Mouse (Mus musculus): Measurements from ENCODE around the gene Chrne. TPM values are rescaled to one million over a fixed set of nuclear protein-coding genes. Genes with fewer than 3 reads are reported as not detected.

Gene Chrne
- polyA plus RNA-seq, 1 experiment = 0.91 TPM

- no peak overlapping the region for H3K4me3 ChIP-seq (replicated peaks; ENCODE audit: extremely low read depth, low read depth, low read length)
- WGBS = 63% methylated on average over 6 of the region's 6 CpGs
- peaks cover 19% of the 10 kb centered on the region for H3K4me1 ChIP-seq (ENCODE audit: control insufficient read depth, insufficient read depth, low read length)
- no peak for DNase-seq
- TF ChIP-seq POLR2A (IDR thresholded peaks at IDR 0.05; ENCODE audit: borderline replicate concordance, extremely low read depth, low read depth, low read length) = no peak
- no peak for TF ChIP-seq CTCF (IDR thresholded peaks at IDR 0.05; ENCODE audit: insufficient read depth, low read length)
Observed at GRCm38 (mm10) chr11:70597301-70597700, 21.7 kb downstream of the Chrne start.

- DNase-seq = no peak
- Histone ChIP-seq H3K4me3 (replicated peaks; ENCODE audit: extremely low read depth, low read depth, low read length) (no peak overlapping the region), H3K4me1 (ENCODE audit: control insufficient read depth, insufficient read depth, low read length) (peaks cover 19% of the 10 kb centered on the region)
- TF ChIP-seq POLR2A (IDR thresholded peaks at IDR 0.05; ENCODE audit: borderline replicate concordance, extremely low read depth, low read depth, low read length) = no peak
- TF ChIP-seq CTCF (IDR thresholded peaks at IDR 0.05; ENCODE audit: insufficient read depth, low read length) = no peak
- WGBS = 51% methylated on average over 4 of the region's 4 CpGs
Observed at GRCm38 (mm10) chr11:70596094-70596493, 22.9 kb downstream of the Chrne start.

GRCm38 (mm10) chr11:70595638-70596037 lies 23.4 kb downstream of the Chrne start:
- no peak overlapping the region for H3K4me3 ChIP-seq (replicated peaks; ENCODE audit: extremely low read depth, low read depth, low read length)
- TF ChIP-seq POLR2A (IDR thresholded peaks at IDR 0.05; ENCODE audit: borderline replicate concordance, extremely low read depth, low read depth, low read length) (no peak), CTCF (IDR thresholded peaks at IDR 0.05; ENCODE audit: insufficient read depth, low read length) (no peak)
- DNase-seq = no peak
- WGBS = 14% methylated on average over 2 of the region's 2 CpGs
- peaks cover 19% of the 10 kb centered on the region for H3K4me1 ChIP-seq (ENCODE audit: control insufficient read depth, insufficient read depth, low read length)

- Histone ChIP-seq H3K4me3 (replicated peaks; ENCODE audit: extremely low read depth, low read depth, low read length) (no peak overlapping the region), H3K4me1 (ENCODE audit: control insufficient read depth, insufficient read depth, low read length) (peaks cover 19% of the 10 kb centered on the region)
- DNase-seq = no peak
- 57% methylated on average over 15 of the region's 15 CpGs for WGBS
- TF ChIP-seq POLR2A (IDR thresholded peaks at IDR 0.05; ENCODE audit: borderline replicate concordance, extremely low read depth, low read depth, low read length) (no peak), CTCF (IDR thresholded peaks at IDR 0.05; ENCODE audit: insufficient read depth, low read length) (no peak)
Observed at GRCm38 (mm10) chr11:70594253-70594989, 24.6 kb downstream of the Chrne start.

DNA sequence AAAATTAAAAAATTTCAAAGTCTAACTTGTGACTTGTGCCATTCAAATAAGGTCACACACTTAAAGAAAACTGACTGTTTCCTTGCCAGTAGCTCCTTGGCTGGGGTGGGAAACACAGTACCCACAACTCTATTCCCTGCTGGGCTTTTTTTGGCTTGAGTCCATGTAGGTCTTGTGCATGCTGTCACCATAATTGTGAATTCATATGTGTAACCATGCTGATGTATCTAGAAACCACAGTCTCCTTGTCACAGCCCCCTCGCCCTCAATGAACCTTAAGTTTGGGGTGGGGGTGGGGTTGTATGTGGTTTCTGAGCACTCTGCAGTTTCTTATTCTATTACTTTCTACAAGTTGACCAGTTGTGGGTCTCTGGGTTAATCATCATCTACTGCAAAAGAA lies 27.3 kb downstream of the Chrne start:
- H3K4me3 ChIP-seq (replicated peaks; ENCODE audit: extremely low read depth, low read depth, low read length) = no peak overlapping the region
- 87% methylated on average over 1 of the region's 1 CpGs for WGBS
- H3K4me1 ChIP-seq (ENCODE audit: control insufficient read depth, insufficient read depth, low read length) = peaks cover 25% of the 10 kb centered on the region
- no peak for TF ChIP-seq CTCF (IDR thresholded peaks at IDR 0.05; ENCODE audit: insufficient read depth, low read length)
- DNase-seq = no peak

- Histone ChIP-seq H3K4me3 (replicated peaks; ENCODE audit: extremely low read depth, low read depth, low read length) (no peak overlapping the region), H3K4me1 (ENCODE audit: control insufficient read depth, insufficient read depth, low read length) (peaks cover 27% of the 10 kb centered on the region)
- DNase-seq = no peak
- 51% methylated on average over 5 of the region's 5 CpGs for WGBS
- TF ChIP-seq CTCF (IDR thresholded peaks at IDR 0.05; ENCODE audit: insufficient read depth, low read length) (no peak), POLR2A (IDR thresholded peaks at IDR 0.05; ENCODE audit: borderline replicate concordance, extremely low read depth, low read depth, low read length) (no peak)
Observed at GRCm38 (mm10) chr11:70586954-70587353, 32.1 kb downstream of the Chrne start.

GRCm38 (mm10) chr11:70586261-70586660 lies 32.8 kb downstream of the Chrne start:
- TF ChIP-seq POLR2A (IDR thresholded peaks at IDR 0.05; ENCODE audit: borderline replicate concordance, extremely low read depth, low read depth, low read length) (no peak), CTCF (IDR thresholded peaks at IDR 0.05; ENCODE audit: insufficient read depth, low read length) (no peak)
- WGBS = 69% methylated on average over 3 of the region's 3 CpGs

DNA sequence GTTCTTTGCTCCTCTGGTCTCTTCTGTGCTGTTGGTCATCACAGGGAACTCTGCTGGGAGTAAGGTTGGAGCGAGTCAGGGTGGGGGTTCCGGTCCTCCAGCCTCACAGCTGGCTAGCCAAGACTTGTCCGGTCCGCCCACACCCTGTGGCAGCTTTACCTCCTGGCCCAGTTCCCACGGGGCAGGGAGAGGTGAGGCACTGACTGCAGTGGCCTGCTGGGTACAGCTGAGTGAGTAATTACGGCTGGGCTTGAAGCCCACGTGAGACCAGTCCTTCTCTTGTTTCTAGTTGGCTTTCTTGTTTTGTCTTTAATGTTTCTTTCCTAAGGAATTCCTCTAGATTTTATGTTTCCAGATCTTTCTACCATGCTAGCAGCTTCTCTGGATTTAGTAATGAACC lies 33.6 kb downstream of the Chrne start:
- Histone ChIP-seq H3K4me1 (ENCODE audit: control insufficient read depth, insufficient read depth, low read length) (peaks cover 28% of the 10 kb centered on the region), H3K4me3 (replicated peaks; ENCODE audit: extremely low read depth, low read depth, low read length) (no peak overlapping the region)
- no peak for TF ChIP-seq CTCF (IDR thresholded peaks at IDR 0.05; ENCODE audit: insufficient read depth, low read length)
- no peak for TF ChIP-seq POLR2A (IDR thresholded peaks at IDR 0.05; ENCODE audit: borderline replicate concordance, extremely low read depth, low read depth, low read length)
- WGBS = 20% methylated on average over 7 of the region's 7 CpGs
- DNase-seq = peak; percentile 61

More at GRCm38 (mm10) chr11:70586261-70586660, 32.8 kb downstream of the Chrne start:
- H3K4me3 ChIP-seq (replicated peaks; ENCODE audit: extremely low read depth, low read depth, low read length) = no peak overlapping the region
- no peak for DNase-seq
- peaks cover 27% of the 10 kb centered on the region for H3K4me1 ChIP-seq (ENCODE audit: control insufficient read depth, insufficient read depth, low read length)

- no peak for DNase-seq
- no peak for TF ChIP-seq POLR2A (IDR thresholded peaks at IDR 0.05; ENCODE audit: borderline replicate concordance, extremely low read depth, low read depth, low read length)
- TF ChIP-seq CTCF (IDR thresholded peaks at IDR 0.05; ENCODE audit: insufficient read depth, low read length) = peak; percentile 34; the same call in 1 of the 2 replicates
- H3K4me3 ChIP-seq (replicated peaks; ENCODE audit: extremely low read depth, low read depth, low read length) = no peak overlapping the region
- H3K4me1 ChIP-seq (ENCODE audit: control insufficient read depth, insufficient read depth, low read length) = peaks cover 40% of the 10 kb centered on the region
- 63% methylated on average over 7 of the region's 7 CpGs for WGBS
Observed at GRCm38 (mm10) chr11:70583775-70584174, 35.2 kb downstream of the Chrne start.

- Histone ChIP-seq H3K4me3 (replicated peaks; ENCODE audit: extremely low read depth, low read depth, low read length) (no peak overlapping the region), H3K4me1 (ENCODE audit: control insufficient read depth, insufficient read depth, low read length) (peaks cover 40% of the 10 kb centered on the region)
- no peak for TF ChIP-seq CTCF (IDR thresholded peaks at IDR 0.05; ENCODE audit: insufficient read depth, low read length)
- TF ChIP-seq POLR2A (IDR thresholded peaks at IDR 0.05; ENCODE audit: borderline replicate concordance, extremely low read depth, low read depth, low read length) = no peak
- 32% methylated on average over 6 of the region's 6 CpGs for WGBS
- DNase-seq = no peak
Observed at GRCm38 (mm10) chr11:70583022-70583714, 35.8 kb downstream of the Chrne start.

Measured in lung, adult 2 months (tissue).